Mouse (Mus musculus): ENCODE results near the gene Azgp1.

- TF ChIP-seq CTCF (IDR thresholded peaks at IDR 0.05) (peak; percentile 62), EP300 (IDR thresholded peaks at IDR 0.05) (no peak)
Observed at GRCm38 (mm10) chr5:137973738-137974137, 7.6 kb upstream of the Azgp1 start.

Data from lung, postnatal 0 days (tissue).